Mouse (Mus musculus) c-Kit-positive CD71-positive TER-119-positive erythroid progenitor cells, embryonic 14.5 days (primary cell): ENCODE data around the gene Parp8.
"Not testable (repeated sequence)": the region's sequence is repeated elsewhere in the genome, so short reads cannot be mapped to it uniquely, and the experiment has no call there.

Experiments
- DNase-seq: peaks from one replicate; pipeline ENCODE4 v3.0.0-alpha.2; 2013; ENCODE audit warnings: low spot score

Gene Parp8

DNA sequence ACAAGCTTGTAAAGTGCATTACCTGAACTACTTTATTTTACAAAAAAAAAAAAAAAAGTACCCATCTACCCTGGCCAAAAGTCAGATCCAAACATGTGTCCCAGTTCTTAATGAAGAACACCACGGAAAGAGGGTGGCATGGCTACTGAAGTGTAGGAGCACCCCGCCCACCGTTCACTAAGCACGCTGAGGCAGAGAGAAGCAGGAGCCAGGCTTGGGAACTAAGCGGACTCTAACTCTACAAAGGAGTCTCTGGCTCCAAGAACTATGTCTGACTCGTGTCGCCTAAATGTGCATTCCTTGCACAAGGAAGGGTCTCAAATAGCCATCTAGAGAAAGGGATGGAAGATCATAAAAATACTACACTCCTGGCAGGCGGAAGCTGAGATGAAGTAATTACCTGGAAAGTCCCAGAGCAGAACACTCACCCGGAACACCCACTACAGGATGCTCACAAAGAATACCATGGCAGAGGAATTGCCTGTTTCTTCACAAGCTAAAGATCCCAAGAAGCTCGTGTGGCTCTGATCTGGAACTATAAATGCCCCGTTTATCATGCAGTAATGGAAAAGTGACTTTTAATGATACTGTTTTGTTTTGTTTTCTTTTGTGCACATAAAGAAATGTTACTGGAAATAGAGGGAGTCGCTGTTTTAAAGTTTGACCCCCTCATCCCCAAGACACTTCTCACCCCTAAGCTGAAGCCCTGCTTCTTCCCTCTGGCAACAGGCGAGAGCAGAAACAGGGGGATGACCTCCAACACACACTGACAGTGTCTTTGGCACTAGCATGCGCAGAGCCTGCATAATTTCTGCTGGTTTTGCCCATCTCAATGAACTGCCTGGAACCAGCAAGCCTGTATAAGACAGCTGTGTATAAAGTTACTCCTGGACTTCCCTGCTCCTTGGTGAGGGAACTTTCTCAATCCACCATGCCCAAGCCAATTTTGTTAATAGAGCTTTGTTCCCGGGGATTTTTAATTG, 62.6 kb downstream of the Parp8 start:
- no peak for DNase-seq

DNA sequence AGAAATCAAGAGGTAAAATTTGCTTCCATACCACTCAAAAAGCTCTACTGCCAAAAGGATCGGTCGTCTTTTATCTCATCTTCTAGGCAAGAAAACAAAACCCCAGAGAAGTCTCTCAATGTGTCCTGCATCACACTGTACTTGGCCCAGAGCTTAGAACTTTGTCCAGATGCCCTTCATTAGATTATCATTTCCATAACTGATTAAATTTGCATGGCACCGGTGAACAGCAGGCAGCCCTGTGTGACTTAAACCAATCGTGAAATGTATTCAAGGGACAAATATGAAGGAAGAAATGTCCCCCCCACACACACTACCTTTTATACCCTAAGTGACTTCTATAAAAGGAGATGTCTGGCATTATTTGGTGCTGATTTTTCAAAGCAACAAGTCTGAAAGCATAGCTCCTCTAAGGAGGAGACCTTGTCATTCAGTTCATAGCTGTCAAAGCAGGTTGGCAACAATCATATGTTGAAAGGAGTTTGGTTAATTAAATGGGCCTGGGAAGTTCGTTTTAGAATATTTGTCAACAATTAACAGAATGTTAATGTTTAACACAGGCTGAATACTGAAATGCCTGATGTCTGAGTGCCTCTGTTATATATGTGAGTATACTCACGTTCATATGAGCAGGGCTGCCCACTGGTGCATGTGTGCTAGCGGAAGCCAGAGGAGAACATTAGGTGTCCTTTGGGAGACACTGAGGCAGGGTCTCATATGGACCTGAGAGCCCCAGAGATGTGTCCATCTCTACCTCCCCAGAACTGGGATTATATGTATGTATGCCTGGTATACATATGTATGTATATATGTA, 66.4 kb downstream of the Parp8 start:
- no peak for DNase-seq

GRCm38 (mm10) chr13:116957577-116957976, 67.8 kb downstream of the Parp8 start:
- DNase-seq = no peak

DNA sequence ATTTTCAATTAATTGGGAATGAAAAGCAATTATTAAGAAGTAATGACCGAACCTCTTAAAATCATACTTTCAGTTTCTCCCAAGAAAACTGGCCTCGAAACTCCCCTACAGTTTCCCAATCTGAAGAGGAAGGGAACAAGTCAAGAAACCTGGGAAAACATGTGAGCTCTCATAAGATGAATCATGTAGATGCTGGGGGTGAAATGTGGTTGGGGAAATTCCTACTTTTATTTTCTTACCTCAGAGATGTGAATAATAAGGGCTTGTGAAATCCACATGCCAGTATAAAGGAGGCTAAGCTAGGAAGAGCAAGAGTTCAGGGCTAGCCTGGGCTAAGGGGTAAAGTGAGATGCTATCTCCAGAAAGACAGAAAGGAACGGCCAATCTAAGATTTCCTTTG, 74.0 kb downstream of the Parp8 start:
- DNase-seq = no peak

DNA sequence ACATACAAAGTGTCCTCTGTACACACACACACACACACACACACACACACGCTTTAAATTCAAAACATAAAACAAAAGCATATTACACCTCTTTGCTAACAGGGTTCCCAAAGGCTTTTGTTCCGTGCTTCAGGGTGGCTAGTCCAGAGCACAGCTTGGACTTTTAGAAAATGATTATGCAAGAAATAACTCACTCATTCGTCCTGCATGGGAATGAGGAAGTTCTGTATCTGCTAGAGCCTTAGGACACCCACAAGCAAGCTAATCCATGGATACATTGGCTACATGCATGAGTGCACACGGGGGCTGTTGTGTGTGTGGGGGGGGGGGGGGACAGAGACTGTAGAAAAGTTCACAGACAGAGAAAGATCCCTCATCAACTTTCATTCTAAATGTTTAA, 75.8 kb downstream of the Parp8 start:
- no peak for DNase-seq

GRCm38 (mm10) chr13:116949056-116949455, 76.3 kb downstream of the Parp8 start:
- DNase-seq = no peak

DNA sequence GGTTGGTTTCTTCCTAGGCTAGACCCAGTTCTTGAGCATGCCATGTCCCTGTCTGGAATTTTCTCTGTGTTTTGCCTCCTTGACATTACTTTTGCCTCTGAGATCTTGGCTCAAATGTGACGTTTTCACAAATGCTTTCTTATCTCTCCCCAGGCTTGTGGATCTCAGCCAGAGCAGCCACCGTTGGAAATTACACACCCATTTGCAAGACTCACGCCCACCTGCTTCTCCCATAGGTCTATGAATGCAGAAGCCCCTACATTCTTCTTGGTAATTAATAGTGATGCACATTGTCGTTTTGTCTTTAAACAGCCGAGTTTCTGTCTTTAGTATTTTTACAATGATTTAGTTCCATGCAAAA, 77.1 kb downstream of the Parp8 start:
- DNase-seq = no peak

GRCm38 (mm10) chr13:116947611-116948298, 77.6 kb downstream of the Parp8 start:
- DNase-seq = no peak

DNA sequence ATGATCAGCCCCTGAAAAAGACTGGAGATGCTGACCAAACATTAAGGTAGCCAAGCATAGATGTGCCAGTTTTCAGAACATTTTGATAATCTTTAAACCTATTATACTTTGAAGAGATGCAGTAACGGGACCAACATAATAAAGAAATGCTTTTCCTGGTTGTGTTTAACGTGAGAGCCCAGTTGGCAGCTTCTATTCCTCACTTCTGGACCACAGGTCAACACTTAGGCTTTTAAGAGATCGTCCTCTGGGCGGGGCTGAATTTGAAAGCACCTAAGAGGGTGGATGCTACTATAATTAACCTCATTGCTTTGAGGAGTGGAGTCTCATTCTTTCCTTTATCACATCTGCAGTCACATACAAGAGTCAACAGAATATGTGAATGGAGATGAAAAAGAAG, 78.8 kb downstream of the Parp8 start:
- DNase-seq = no peak

- DNase-seq = no peak
Measured at GRCm38 (mm10) chr13:116941280-116942015, 83.9 kb downstream of the Parp8 start.

- DNase-seq = no peak
Measured at GRCm38 (mm10) chr13:116940761-116941160, 84.6 kb downstream of the Parp8 start.

GRCm38 (mm10) chr13:116937019-116937418, 88.3 kb downstream of the Parp8 start:
- DNase-seq = not testable (repeated sequence)

DNA sequence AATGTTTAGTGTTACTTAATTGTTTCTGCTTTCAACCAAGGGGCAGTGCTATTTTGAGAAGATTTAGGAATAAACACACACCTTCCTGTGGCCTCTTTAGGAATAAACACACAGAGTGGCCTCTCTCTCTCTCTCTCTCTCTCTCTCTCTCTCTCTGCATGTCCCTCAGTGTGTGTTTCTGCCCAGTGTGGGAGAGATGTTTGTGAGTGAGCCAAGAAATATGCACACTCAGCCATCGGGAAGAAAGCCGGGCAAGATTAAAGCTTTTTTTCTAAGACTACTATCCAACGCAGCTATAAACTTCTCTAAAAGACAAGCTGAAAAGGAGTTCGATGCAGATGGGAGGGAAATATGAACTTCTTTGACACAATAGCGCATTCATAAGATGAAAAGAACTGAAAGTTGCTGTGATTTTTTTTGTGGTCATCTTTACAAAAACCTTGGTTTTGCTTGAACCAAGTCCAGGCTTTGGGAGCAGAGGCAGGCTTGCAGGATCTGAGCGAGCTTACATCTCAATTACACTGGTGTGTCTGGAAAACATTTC, 107.9 kb downstream of the Parp8 start:
- no peak for DNase-seq

GRCm38 (mm10) chr13:116908284-116908683, 117.1 kb downstream of the Parp8 start:
- no peak for DNase-seq

DNA sequence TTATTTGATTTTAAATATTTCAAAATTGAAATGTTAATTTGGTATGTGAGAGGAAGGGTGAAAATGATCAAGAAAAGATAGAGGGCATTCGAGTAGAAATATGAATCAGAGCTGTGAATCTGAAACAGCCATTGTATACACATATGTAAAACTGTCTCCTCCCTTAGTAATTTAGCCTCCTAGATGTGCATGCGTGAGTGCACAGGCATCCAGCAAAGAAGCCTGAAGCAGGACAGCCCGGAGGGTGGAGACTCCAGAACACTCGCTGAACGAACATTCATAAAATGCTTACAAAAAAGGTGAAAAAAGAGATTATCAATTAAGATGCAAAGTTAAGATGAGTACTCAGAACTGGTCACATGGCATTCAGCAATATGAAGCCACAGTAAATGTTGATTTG, 121.9 kb downstream of the Parp8 start:
- no peak for DNase-seq

DNA sequence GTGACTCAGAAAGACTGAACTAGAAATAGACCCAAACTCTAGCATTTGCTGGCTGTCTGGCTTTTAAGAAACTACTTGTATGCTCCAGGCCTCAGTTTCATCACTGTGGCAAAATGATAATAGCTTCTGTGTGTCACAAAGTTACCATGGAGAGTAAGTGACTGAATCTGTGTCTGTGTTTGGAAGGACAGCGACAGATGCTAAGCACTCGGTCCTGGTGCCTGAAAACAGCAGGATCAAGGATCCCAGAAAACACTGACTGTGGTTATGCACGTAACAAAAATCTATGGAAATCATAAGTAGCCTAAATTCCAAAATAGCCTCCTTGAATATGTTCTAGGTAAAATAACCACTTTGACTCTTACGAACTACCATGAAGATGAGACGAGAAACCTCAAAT, 126.9 kb downstream of the Parp8 start:
- no peak for DNase-seq

DNA sequence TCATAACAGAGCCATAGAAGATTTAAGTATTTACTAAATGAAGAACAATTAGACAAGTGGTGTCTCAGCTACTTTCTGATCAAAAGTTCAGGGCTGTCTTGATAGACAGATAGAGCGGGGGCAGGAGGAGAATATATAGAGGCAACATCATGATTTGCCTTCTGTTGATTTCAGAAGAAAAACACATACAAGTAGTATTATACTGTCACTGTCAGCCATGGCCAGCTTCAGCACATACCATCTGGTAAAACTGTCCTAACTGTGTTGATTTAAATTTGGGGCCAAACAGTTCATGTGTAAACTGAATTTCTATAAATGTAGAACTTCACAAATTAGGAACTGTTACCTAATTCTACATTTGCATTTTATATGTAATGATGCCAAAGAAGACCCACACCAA, 127.6 kb downstream of the Parp8 start:
- DNase-seq = no peak

- no peak for DNase-seq
Measured at GRCm38 (mm10) chr13:116884422-116884942, 140.9 kb downstream of the Parp8 start.

DNA sequence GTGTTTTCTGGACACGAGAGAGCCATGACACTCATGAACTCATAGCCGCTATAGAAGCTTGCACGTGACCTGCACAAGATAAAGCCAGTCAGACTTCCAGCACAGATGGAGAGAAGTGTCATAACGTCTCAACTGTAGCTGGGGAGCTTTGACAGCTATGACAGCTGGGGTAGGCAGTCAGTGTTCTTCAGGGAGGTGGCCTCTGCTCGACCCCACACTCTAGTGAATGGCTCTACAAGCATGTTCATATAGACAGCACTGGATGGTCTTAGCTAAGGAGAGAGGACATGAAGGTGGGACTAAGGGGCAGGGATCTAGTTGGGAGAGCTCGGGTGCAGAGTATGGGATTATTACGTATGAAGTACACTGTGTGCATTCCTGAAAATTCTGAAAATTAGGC, 143.1 kb downstream of the Parp8 start:
- DNase-seq = no peak

- no peak for DNase-seq
Measured at GRCm38 (mm10) chr13:116879580-116880192, 145.7 kb downstream of the Parp8 start.

GRCm38 (mm10) chr13:116870221-116870620, 155.1 kb downstream of the Parp8 start:
- DNase-seq = no peak
